Mouse (Mus musculus) forebrain, embryonic 10.5 days (tissue): ENCODE results near the gene Cend1. TPM values are rescaled to one million over a fixed set of nuclear protein-coding genes. Genes with fewer than 3 reads are reported as not detected.

Experiments
- DNase-seq: peaks from one replicate; pipeline ENCODE4 v3.0.0-alpha.2; 2017; ENCODE audit warnings: low spot score; ENCODE audit errors: extremely low spot score
- H3K27ac ChIP-seq: fragments of 300-500 bp; sonication (generic); 2 replicates; pipeline ENCODE4 v1.5.1; 2016; ENCODE audit warnings: mild to moderate bottlenecking
- H3K27me3 ChIP-seq: fragments of 300-500 bp; sonication (generic); 2 replicates; pipeline ENCODE4 v1.6.1; 2016; ENCODE audit warnings: mild to moderate bottlenecking; ENCODE audit not compliant: poor library complexity, severe bottlenecking
- H3K36me3 ChIP-seq: fragments of 300-500 bp; sonication (generic); replicated peaks from 2 replicates; pipeline ENCODE4 v1.6.1; 2016; ENCODE audit warnings: mild to moderate bottlenecking, moderate library complexity
- H3K4me1 ChIP-seq: fragments of 300-500 bp; sonication (generic); 2 replicates; pipeline ENCODE4 v1.6.1; 2016
- H3K4me3 ChIP-seq: fragments of 300-500 bp; sonication (generic); 2 replicates; pipeline ENCODE4 v1.5.1; 2016; ENCODE audit warnings: mild to moderate bottlenecking, moderate library complexity
- H3K9me3 ChIP-seq: fragments of 300-500 bp; sonication (generic); 2 replicates; pipeline ENCODE4 v1.6.1; 2016; ENCODE audit warnings: mild to moderate bottlenecking, moderate library complexity
- whole genome bisulfite sequencing: fragments of 180-500 bp; shearing (Covaris S2); methylation state at CpG from one replicate; pipeline ENCODE4 v1.1.7; 2016; 5-methylcytosine and 5-hydroxymethylcytosine counted together
- polyA plus RNA-seq: library from polyadenylated mRNA; unstranded; fragments of >200 nt; fragmentation: Nextera tagmentation; extraction: Ambion mirVana; gene quantifications from 2 replicates; pipeline ENCODE4 v1.2.1, GENCODE M21; 2016

Cend1 gene
- polyA plus RNA-seq, result 7.7 and 8.7 TPM in 2 replicates

DNA sequence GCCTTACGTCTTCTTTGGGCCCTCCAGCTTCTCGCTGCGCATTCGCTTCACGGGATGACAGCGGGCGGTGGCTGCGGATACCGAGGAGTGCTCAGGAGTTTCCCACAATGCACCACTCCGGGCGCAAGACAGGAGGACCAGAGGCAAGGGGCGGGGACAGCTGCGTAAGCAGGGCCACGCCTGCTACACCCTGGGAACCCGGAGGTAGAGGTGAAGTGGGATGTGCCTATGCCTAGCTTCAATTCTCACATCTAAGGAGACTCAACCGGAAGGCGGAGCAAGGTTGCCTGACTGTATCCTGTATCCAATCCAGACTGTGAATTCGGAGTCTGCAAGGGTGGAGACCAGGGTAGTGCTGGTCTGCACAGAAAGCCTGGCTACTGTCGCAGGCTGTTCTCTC is at the start of gene Cend1:
TSS of gene Cend1 (minus strand) at position 182 of the 400 bp plus-strand sequence.
- DNase-seq, result peak; percentile 70
- peaks cover 8% of the 10 kb centered on the region for H3K27me3 ChIP-seq
- peaks cover 39% of the 10 kb centered on the region for H3K36me3 ChIP-seq
- H3K9me3 ChIP-seq, result no peaks in the 10 kb centered on the region
- peak within 1 kb of the TSS; percentile 68 for H3K27ac ChIP-seq
- H3K4me3 ChIP-seq, result peak within 1 kb of the TSS; percentile 55
- 4% methylated on average over 19 of the region's 19 CpGs for WGBS
- H3K4me1 ChIP-seq, result peaks cover 47% of the 10 kb centered on the region

GRCm38 (mm10) chr7:141478270-141478748 is 49.0 kb upstream of the Cend1 start:
- DNase-seq, result no peak
- no peak overlapping the region for H3K27ac ChIP-seq
- WGBS, result 84% methylated on average over 5 of the region's 5 CpGs
- no peaks in the 10 kb centered on the region for H3K36me3 ChIP-seq
- H3K27me3 ChIP-seq, result peaks cover 53% of the 10 kb centered on the region
- H3K4me3 ChIP-seq, result no peak overlapping the region
- no peaks in the 10 kb centered on the region for H3K9me3 ChIP-seq
- H3K4me1 ChIP-seq, result peaks cover 70% of the 10 kb centered on the region

GRCm38 (mm10) chr7:141477578-141478269 is 48.4 kb upstream of the Cend1 start:
- DNase-seq, result no peak
- peaks cover 2% of the 10 kb centered on the region for H3K36me3 ChIP-seq
- WGBS, result 83% methylated on average over 4 of the region's 4 CpGs
- no peaks in the 10 kb centered on the region for H3K9me3 ChIP-seq
- H3K4me3 ChIP-seq, result no peak overlapping the region
- H3K27me3 ChIP-seq, result peaks cover 48% of the 10 kb centered on the region
- H3K4me1 ChIP-seq, result peaks cover 68% of the 10 kb centered on the region
- peak overlapping the region; percentile 26; the same call in 1 of the 2 replicates for H3K27ac ChIP-seq

DNA sequence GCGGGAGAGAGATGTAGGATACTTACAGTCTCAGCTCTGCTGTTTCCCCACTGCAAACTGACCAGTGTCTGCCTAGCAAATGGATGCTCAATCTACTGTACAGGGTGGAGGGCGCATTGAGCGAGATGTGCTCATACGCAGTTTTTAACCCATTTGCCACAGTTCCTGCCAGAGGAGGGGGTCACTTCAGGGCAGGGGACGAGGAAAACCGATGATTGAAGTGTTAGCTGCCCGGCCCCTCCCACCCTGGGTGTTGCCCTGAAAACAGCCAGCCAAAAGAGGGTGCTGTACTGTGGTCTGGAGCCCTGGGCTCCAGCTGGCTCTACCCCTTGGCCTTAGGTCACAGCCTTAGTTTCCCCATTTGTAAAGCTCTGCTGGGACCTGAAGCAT is 47.7 kb upstream of the Cend1 start:
- Histone ChIP-seq H3K4me3 (peak overlapping the region; percentile 88), H3K9me3 (no peaks in the 10 kb centered on the region), H3K27ac (peak overlapping the region; percentile 99), H3K27me3 (peaks cover 40% of the 10 kb centered on the region), H3K36me3 (peaks cover 10% of the 10 kb centered on the region), H3K4me1 (peaks cover 62% of the 10 kb centered on the region)
- DNase-seq, result no peak
- 25% methylated on average over 7 of the region's 7 CpGs for WGBS

GRCm38 (mm10) chr7:141476226-141476980 is 47.1 kb upstream of the Cend1 start:
- WGBS, result 6% methylated on average over 17 of the region's 17 CpGs
- H3K4me1 ChIP-seq, result peaks cover 56% of the 10 kb centered on the region
- H3K27ac ChIP-seq, result peak overlapping the region; percentile 99
- peak; percentile 67 for DNase-seq
- peaks cover 14% of the 10 kb centered on the region for H3K36me3 ChIP-seq
- peak overlapping the region; percentile 88 for H3K4me3 ChIP-seq
- no peaks in the 10 kb centered on the region for H3K9me3 ChIP-seq
- H3K27me3 ChIP-seq, result peaks cover 34% of the 10 kb centered on the region

DNA sequence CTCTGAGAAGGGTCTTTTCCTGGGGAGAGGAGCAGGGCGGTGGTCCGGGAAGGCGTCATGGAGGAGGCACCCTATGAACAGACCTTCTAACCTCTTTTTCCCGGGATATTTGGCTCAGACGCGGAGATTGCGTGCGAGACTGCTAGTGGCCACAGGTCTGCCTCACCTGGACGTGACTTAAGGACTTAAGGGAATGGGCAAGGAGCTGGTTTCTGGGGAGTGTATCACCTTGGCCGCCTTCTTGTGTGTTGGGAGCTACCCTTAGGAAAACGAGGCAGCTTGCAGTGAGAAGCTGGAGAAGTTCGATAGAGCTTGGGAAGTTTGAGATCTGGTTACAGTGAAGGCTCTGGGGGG is 46.5 kb upstream of the Cend1 start:
- Histone ChIP-seq H3K4me3 (peak overlapping the region; percentile 88), H3K27ac (peak overlapping the region; percentile 99), H3K27me3 (peaks cover 29% of the 10 kb centered on the region), H3K4me1 (peaks cover 50% of the 10 kb centered on the region), H3K36me3 (peaks cover 20% of the 10 kb centered on the region), H3K9me3 (no peaks in the 10 kb centered on the region)
- WGBS, result 1% methylated on average over 12 of the region's 12 CpGs
- no peak for DNase-seq

- peak; percentile 92 for DNase-seq
- Histone ChIP-seq H3K36me3 (peaks cover 26% of the 10 kb centered on the region), H3K9me3 (no peaks in the 10 kb centered on the region), H3K27me3 (peaks cover 29% of the 10 kb centered on the region), H3K4me1 (peaks cover 51% of the 10 kb centered on the region), H3K4me3 (peak within 1 kb of the TSS; percentile 88), H3K27ac (peak within 1 kb of the TSS; percentile 99)
- WGBS, result under 1% methylated on average over 87 of the region's 87 CpGs
Observed at GRCm38 (mm10) chr7:141475011-141475804, 45.9 kb upstream of the Cend1 start, which contains the start of the genes Polr2l and Tspan4. Gene Polr2l, minus strand, starts transcription at chr7:141475132. Gene Tspan4, plus strand, starts transcription at chr7:141475240.

GRCm38 (mm10) chr7:141474160-141474559 is 44.9 kb upstream of the Cend1 start:
- Histone ChIP-seq H3K4me1 (peaks cover 62% of the 10 kb centered on the region), H3K27ac (peak overlapping the region; percentile 99; the same call in 1 of the 2 replicates), H3K36me3 (peaks cover 37% of the 10 kb centered on the region), H3K9me3 (no peaks in the 10 kb centered on the region), H3K27me3 (peaks cover 29% of the 10 kb centered on the region), H3K4me3 (peak overlapping the region; percentile 88)
- 12% methylated on average over 5 of the region's 5 CpGs for WGBS
- no peak for DNase-seq

DNA sequence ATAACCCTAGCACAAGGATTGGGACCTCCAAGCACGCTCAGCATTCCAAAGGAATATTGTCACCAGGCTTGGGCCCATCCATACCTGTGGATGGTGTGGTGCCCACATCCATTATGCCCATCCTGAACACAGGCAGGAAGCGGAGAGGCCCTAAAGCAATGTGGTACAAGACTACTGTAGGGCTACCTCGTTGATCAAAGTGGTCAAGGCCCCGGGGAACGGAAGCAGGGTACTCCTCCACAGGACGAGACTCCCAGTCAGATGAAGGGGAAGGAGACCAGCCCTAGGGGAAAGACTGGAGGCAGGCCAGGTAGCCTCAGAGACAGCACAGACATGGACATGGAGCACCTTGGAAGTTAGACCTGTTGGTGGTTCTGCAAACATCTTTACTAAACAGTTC is 43.5 kb upstream of the Cend1 start:
- no peak for DNase-seq
- 94% methylated on average over 6 of the region's 6 CpGs for WGBS
- Histone ChIP-seq H3K27me3 (peaks cover 24% of the 10 kb centered on the region), H3K4me1 (peaks cover 70% of the 10 kb centered on the region), H3K9me3 (no peaks in the 10 kb centered on the region), H3K27ac (no peak overlapping the region), H3K4me3 (no peak overlapping the region), H3K36me3 (peaks cover 41% of the 10 kb centered on the region)

DNA sequence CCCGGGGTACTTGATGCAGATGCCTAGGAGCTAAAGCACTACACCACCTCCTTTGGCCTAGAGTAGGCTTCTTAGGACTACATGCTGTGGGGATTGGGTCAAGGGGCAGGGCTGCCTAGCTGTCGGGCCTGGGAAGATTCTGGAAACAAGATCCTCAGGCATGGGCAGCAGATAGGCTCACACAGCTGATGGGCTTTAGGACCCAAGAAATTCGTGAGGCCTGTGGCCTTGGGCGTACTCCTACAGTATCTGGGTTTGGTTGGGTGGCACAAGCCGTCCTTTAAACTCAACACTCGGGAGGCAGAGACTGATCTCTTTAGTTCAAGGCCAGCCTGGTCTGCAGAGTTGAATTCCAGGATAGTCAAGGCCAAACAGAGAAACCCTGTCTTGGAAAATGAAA is 42.9 kb upstream of the Cend1 start:
- Histone ChIP-seq H3K36me3 (peaks cover 41% of the 10 kb centered on the region), H3K4me3 (no peak overlapping the region), H3K4me1 (peaks cover 70% of the 10 kb centered on the region), H3K9me3 (no peaks in the 10 kb centered on the region), H3K27me3 (peaks cover 18% of the 10 kb centered on the region), H3K27ac (no peak overlapping the region)
- WGBS, result 84% methylated on average over 6 of the region's 6 CpGs
- DNase-seq, result no peak

- no peak overlapping the region for H3K27ac ChIP-seq
- peaks cover 68% of the 10 kb centered on the region for H3K4me1 ChIP-seq
- H3K4me3 ChIP-seq, result no peak overlapping the region
- no peak for DNase-seq
- whole genome bisulfite sequencing, result 93% methylated on average over 1 of the region's 1 CpGs
- H3K27me3 ChIP-seq, result peaks cover 18% of the 10 kb centered on the region
- H3K9me3 ChIP-seq, result no peaks in the 10 kb centered on the region
- peaks cover 41% of the 10 kb centered on the region for H3K36me3 ChIP-seq
Observed at GRCm38 (mm10) chr7:141471236-141471635, 41.9 kb upstream of the Cend1 start.

GRCm38 (mm10) chr7:141470637-141470944 is 41.3 kb upstream of the Cend1 start:
- peaks cover 67% of the 10 kb centered on the region for H3K4me1 ChIP-seq
- DNase-seq, result no peak
- peaks cover 41% of the 10 kb centered on the region for H3K36me3 ChIP-seq
- no peak overlapping the region for H3K4me3 ChIP-seq
- H3K27me3 ChIP-seq, result peaks cover 18% of the 10 kb centered on the region
- WGBS, result 95% methylated on average over 10 of the region's 10 CpGs
- H3K27ac ChIP-seq, result no peak overlapping the region
- H3K9me3 ChIP-seq, result no peaks in the 10 kb centered on the region
